Mouse (Mus musculus): ENCODE results near the gene Dse. TPM values are rescaled to one million over a fixed set of nuclear protein-coding genes. Genes with fewer than 3 reads are reported as not detected.

Dse gene
- polyA plus RNA-seq, 1 experiment from 2014 or later: 24.1 TPM

GRCm38 (mm10) chr10:34208031-34208430, 516 bp upstream of the Dse start:
- H3K9ac ChIP-seq (ENCODE audit: low read depth, low read length): peak overlapping the region; percentile 75
- no peaks in the 10 kb centered on the region for H3K27me3 ChIP-seq (ENCODE audit: control insufficient read depth, insufficient read depth, low read length)
- peak overlapping the region; percentile 60 for H3K4me2 ChIP-seq (replicated peaks; ENCODE audit: low read depth, low read length)
- no peak; the same call in 1 of the 2 replicates for ATAC-seq (ENCODE audit: low FRiP score, low TSS enrichment)
- 6% methylated on average over 13 of the region's 13 CpGs for WGBS
- H3K36me3 ChIP-seq (ENCODE audit: control insufficient read depth, insufficient read depth, low read length): no peaks in the 10 kb centered on the region
- peak overlapping the region; percentile 60 for H3K4me3 ChIP-seq (ENCODE audit: low read length)
- peak overlapping the region; percentile 70 for H3K27ac ChIP-seq (ENCODE audit: low read depth, low read length)
- H3K4me1 ChIP-seq (ENCODE audit: control insufficient read depth, insufficient read depth, low read length): 0 out of 2 replicates have a peak, but pooled peaks cover 2% of the 10 kb centered on the region
- H3K9me3 ChIP-seq (ENCODE audit: control insufficient read depth, low read length): no peaks in the 10 kb centered on the region

DNA sequence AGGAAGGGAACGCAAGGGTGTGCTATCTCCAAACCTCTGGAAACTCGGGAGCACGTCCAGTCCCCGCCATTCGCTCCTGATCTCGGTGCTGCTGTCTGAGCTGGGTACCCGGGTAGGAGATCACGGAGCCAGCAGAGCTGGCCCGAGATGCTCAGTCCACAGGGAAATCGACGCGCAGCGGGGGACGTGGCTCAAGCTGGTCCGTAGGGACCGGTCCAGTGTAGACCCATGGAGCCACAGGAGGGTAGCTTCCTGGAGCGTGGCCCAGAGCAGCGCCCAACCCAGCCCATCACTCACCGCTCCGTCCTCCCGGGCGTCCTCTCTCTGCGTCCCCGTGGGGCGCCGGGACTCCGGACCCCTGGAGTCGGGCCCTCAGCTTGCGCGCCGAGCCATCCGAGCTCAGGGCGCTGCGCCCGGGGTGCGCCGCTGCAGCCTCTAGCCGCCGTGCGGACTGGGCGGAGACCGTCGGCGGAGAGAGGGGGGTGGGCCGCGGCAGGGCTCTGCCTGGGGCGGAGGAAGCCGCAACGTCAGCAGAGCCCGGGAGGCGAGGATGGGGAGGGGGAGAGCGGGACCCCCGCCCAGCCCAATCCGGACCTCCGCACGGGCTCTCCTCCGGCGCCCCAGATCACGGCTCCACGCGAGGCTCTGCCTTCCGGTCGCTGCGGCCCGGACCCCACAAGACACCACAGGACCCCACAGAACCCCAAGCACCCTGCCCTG, 572 bp downstream of the Dse start:
- no peaks in the 10 kb centered on the region for H3K27me3 ChIP-seq (ENCODE audit: control insufficient read depth, insufficient read depth, low read length)
- H3K36me3 ChIP-seq (ENCODE audit: control insufficient read depth, insufficient read depth, low read length): no peaks in the 10 kb centered on the region
- no peaks in the 10 kb centered on the region for H3K9me3 ChIP-seq (ENCODE audit: control insufficient read depth, low read length)
- peak overlapping the region; percentile 70 for H3K27ac ChIP-seq (ENCODE audit: low read depth, low read length)
- H3K9ac ChIP-seq (ENCODE audit: low read depth, low read length): peak overlapping the region; percentile 75
- under 1% methylated on average over 44 of the region's 65 CpGs for WGBS
- H3K4me2 ChIP-seq (replicated peaks; ENCODE audit: low read depth, low read length): peak overlapping the region; percentile 60
- H3K4me3 ChIP-seq (ENCODE audit: low read length): peak overlapping the region; percentile 60
- 0 out of 2 replicates have a peak, but pooled peaks cover 2% of the 10 kb centered on the region for H3K4me1 ChIP-seq (ENCODE audit: control insufficient read depth, insufficient read depth, low read length)
- ATAC-seq (ENCODE audit: low FRiP score, low TSS enrichment): peak; percentile 96

- under 1% methylated on average over 15 of the region's 15 CpGs for WGBS
- no peaks in the 10 kb centered on the region for H3K36me3 ChIP-seq (ENCODE audit: control insufficient read depth, insufficient read depth, low read length)
- H3K4me3 ChIP-seq (ENCODE audit: low read length): peak overlapping the region; percentile 60
- 0 out of 2 replicates have a peak, but pooled peaks cover 2% of the 10 kb centered on the region for H3K4me1 ChIP-seq (ENCODE audit: control insufficient read depth, insufficient read depth, low read length)
- peak overlapping the region; percentile 70 for H3K27ac ChIP-seq (ENCODE audit: low read depth, low read length)
- H3K9me3 ChIP-seq (ENCODE audit: control insufficient read depth, low read length): no peaks in the 10 kb centered on the region
- peak overlapping the region; percentile 75 for H3K9ac ChIP-seq (ENCODE audit: low read depth, low read length)
- ATAC-seq (ENCODE audit: low FRiP score, low TSS enrichment): no peak; the same call in 1 of the 2 replicates
- H3K27me3 ChIP-seq (ENCODE audit: control insufficient read depth, insufficient read depth, low read length): no peaks in the 10 kb centered on the region
- H3K4me2 ChIP-seq (replicated peaks; ENCODE audit: low read depth, low read length): peak overlapping the region; percentile 60
These were observed 1.1 kb downstream of the Dse start for GRCm38 (mm10) chr10:34206436-34206782.

- 94% methylated on average over 1 of the region's 1 CpGs for WGBS
- H3K4me1 ChIP-seq (ENCODE audit: control insufficient read depth, insufficient read depth, low read length): 0 out of 2 replicates have a peak, but pooled peaks cover 2% of the 10 kb centered on the region
- no peak for ATAC-seq (ENCODE audit: low FRiP score, low TSS enrichment)
- H3K36me3 ChIP-seq (ENCODE audit: control insufficient read depth, insufficient read depth, low read length): no peaks in the 10 kb centered on the region
- H3K27ac ChIP-seq (ENCODE audit: low read depth, low read length): no peak overlapping the region
- H3K9ac ChIP-seq (ENCODE audit: low read depth, low read length): no peak overlapping the region
- no peaks in the 10 kb centered on the region for H3K27me3 ChIP-seq (ENCODE audit: control insufficient read depth, insufficient read depth, low read length)
- H3K4me2 ChIP-seq (replicated peaks; ENCODE audit: low read depth, low read length): peak overlapping the region; percentile 60
- H3K9me3 ChIP-seq (ENCODE audit: control insufficient read depth, low read length): no peaks in the 10 kb centered on the region
- peak overlapping the region; percentile 60 for H3K4me3 ChIP-seq (ENCODE audit: low read length)
These were observed 1.7 kb downstream of the Dse start for GRCm38 (mm10) chr10:34205825-34206224.

- 69% methylated on average over 1 of the region's 1 CpGs for WGBS
- H3K4me3 ChIP-seq (ENCODE audit: low read length): no peak overlapping the region
- ATAC-seq (ENCODE audit: low FRiP score, low TSS enrichment): no peak
- H3K4me1 ChIP-seq (ENCODE audit: control insufficient read depth, insufficient read depth, low read length): peaks cover 10% of the 10 kb centered on the region; the same call in 1 of the 2 replicates
- H3K4me2 ChIP-seq (replicated peaks; ENCODE audit: low read depth, low read length): no peak overlapping the region
- no peaks in the 10 kb centered on the region; the same call in 1 of the 2 replicates for H3K9me3 ChIP-seq (ENCODE audit: control insufficient read depth, low read length)
- no peak overlapping the region for H3K9ac ChIP-seq (ENCODE audit: low read depth, low read length)
- no peaks in the 10 kb centered on the region for H3K36me3 ChIP-seq (ENCODE audit: control insufficient read depth, insufficient read depth, low read length)
- H3K27me3 ChIP-seq (ENCODE audit: control insufficient read depth, insufficient read depth, low read length): no peaks in the 10 kb centered on the region
- H3K27ac ChIP-seq (ENCODE audit: low read depth, low read length): no peak overlapping the region
These were observed 6.8 kb downstream of the Dse start for GRCm38 (mm10) chr10:34200689-34201088.

DNA sequence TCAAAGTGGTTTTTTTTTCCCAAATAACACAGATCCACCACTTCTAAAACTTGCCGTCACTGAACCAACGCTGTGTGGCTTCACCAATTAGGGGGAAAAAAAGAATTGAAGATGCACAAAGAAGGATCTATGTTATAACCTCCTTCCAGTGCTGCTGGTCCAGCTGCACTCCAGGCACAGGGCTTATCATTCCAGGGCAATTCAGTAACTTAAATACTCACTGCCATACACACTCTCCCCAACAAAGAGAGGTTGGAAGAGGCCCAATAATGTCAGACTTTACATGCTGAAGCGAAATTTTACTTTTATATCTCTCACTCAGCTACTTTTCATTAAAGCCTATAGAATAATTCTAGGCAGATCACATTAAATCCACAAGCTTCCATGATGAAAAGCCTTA, 8.9 kb downstream of the Dse start:
- Histone ChIP-seq H3K27ac (ENCODE audit: low read depth, low read length) (peak overlapping the region; percentile 51; the same call in 1 of the 2 replicates), H3K4me2 (replicated peaks; ENCODE audit: low read depth, low read length) (no peak overlapping the region), H3K4me3 (ENCODE audit: low read length) (no peak overlapping the region), H3K36me3 (ENCODE audit: control insufficient read depth, insufficient read depth, low read length) (no peaks in the 10 kb centered on the region), H3K9ac (ENCODE audit: low read depth, low read length) (no peak overlapping the region), H3K27me3 (ENCODE audit: control insufficient read depth, insufficient read depth, low read length) (no peaks in the 10 kb centered on the region), H3K4me1 (ENCODE audit: control insufficient read depth, insufficient read depth, low read length) (peaks cover 8% of the 10 kb centered on the region; the same call in 1 of the 2 replicates), H3K9me3 (ENCODE audit: control insufficient read depth, low read length) (no peaks in the 10 kb centered on the region; the same call in 1 of the 2 replicates)
- 69% methylated on average over 3 of the region's 3 CpGs for WGBS
- ATAC-seq (ENCODE audit: low FRiP score, low TSS enrichment): no peak

GRCm38 (mm10) chr10:34198061-34198460, 9.5 kb downstream of the Dse start:
- Histone ChIP-seq H3K4me1 (ENCODE audit: control insufficient read depth, insufficient read depth, low read length) (peaks cover 8% of the 10 kb centered on the region; the same call in 1 of the 2 replicates), H3K4me3 (ENCODE audit: low read length) (no peak overlapping the region), H3K36me3 (ENCODE audit: control insufficient read depth, insufficient read depth, low read length) (no peaks in the 10 kb centered on the region), H3K9ac (ENCODE audit: low read depth, low read length) (no peak overlapping the region), H3K27me3 (ENCODE audit: control insufficient read depth, insufficient read depth, low read length) (no peaks in the 10 kb centered on the region), H3K27ac (ENCODE audit: low read depth, low read length) (peak overlapping the region; percentile 51; the same call in 1 of the 2 replicates), H3K9me3 (ENCODE audit: control insufficient read depth, low read length) (no peaks in the 10 kb centered on the region; the same call in 1 of the 2 replicates), H3K4me2 (replicated peaks; ENCODE audit: low read depth, low read length) (no peak overlapping the region)
- WGBS: 32% methylated on average over 3 of the region's 3 CpGs
- ATAC-seq (ENCODE audit: low FRiP score, low TSS enrichment): no peak

DNA sequence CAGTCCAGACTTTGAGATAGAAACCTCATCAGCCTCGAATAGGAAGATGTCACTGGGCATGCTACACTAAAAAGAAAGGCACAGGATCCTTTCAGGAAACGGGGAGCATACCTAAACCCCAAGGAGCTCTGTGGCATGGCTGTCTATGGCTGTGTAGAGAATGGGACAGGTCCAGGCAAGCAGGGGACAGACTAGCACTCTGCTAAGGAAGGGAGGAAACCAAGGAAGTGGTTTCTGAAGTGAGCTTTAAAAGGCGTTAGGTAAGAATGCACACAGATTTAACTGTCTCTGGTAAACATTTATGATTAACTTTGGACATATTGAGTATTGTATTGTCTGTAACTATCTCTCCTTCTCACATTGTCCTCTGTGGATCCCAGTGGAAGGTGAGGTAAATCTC, 10.2 kb downstream of the Dse start:
- Histone ChIP-seq H3K27me3 (ENCODE audit: control insufficient read depth, insufficient read depth, low read length) (no peaks in the 10 kb centered on the region), H3K4me3 (ENCODE audit: low read length) (no peak overlapping the region), H3K4me1 (ENCODE audit: control insufficient read depth, insufficient read depth, low read length) (peaks cover 8% of the 10 kb centered on the region; the same call in 1 of the 2 replicates), H3K27ac (ENCODE audit: low read depth, low read length) (no peak overlapping the region), H3K4me2 (replicated peaks; ENCODE audit: low read depth, low read length) (no peak overlapping the region), H3K9me3 (ENCODE audit: control insufficient read depth, low read length) (no peaks in the 10 kb centered on the region; the same call in 1 of the 2 replicates), H3K9ac (ENCODE audit: low read depth, low read length) (no peak overlapping the region), H3K36me3 (ENCODE audit: control insufficient read depth, insufficient read depth, low read length) (no peaks in the 10 kb centered on the region)
- 80% methylated on average over 3 of the region's 3 CpGs for WGBS
- no peak for ATAC-seq (ENCODE audit: low FRiP score, low TSS enrichment)

DNA sequence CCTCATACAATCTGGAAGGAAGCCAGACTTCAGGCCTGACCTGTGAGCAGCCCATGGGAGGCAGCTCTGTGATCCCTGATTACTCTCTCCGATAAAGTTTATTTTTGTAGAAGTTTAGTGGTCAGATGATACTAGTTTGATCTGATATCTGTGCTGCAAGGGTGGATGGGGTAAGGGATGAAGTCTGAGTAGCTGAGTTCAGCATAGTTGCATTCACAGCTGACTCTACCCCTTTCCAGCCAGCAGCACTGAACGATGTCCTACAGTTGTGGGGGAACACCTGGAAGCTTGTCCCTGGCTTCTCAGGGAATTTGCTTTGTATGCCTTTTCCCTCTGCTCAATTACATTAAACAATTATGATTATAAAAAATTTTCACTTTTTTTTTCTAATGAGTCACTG, 12.6 kb downstream of the Dse start:
- H3K36me3 ChIP-seq (ENCODE audit: control insufficient read depth, insufficient read depth, low read length): no peaks in the 10 kb centered on the region
- ATAC-seq (ENCODE audit: low FRiP score, low TSS enrichment): no peak
- no peak overlapping the region for H3K27ac ChIP-seq (ENCODE audit: low read depth, low read length)
- H3K9ac ChIP-seq (ENCODE audit: low read depth, low read length): no peak overlapping the region
- H3K4me1 ChIP-seq (ENCODE audit: control insufficient read depth, insufficient read depth, low read length): peaks cover 8% of the 10 kb centered on the region; the same call in 1 of the 2 replicates
- no peak overlapping the region for H3K4me3 ChIP-seq (ENCODE audit: low read length)
- WGBS: 48% methylated on average over 2 of the region's 2 CpGs
- no peaks in the 10 kb centered on the region for H3K27me3 ChIP-seq (ENCODE audit: control insufficient read depth, insufficient read depth, low read length)
- no peak overlapping the region for H3K4me2 ChIP-seq (replicated peaks; ENCODE audit: low read depth, low read length)
- no peaks in the 10 kb centered on the region; the same call in 1 of the 2 replicates for H3K9me3 ChIP-seq (ENCODE audit: control insufficient read depth, low read length)

Measured in kidney, embryonic 14.5 days (tissue).